Mouse (Mus musculus) bone marrow macrophage, adult 2 months (primary cell): Measurements from ENCODE around the gene Gm20388.

ENCODE experiments used
- CTCF ChIP-seq: IDR thresholded peaks from 2 replicates; pipeline ENCODE4 v1.5.1; 2012; ENCODE audit warnings: low read depth, mild to moderate bottlenecking, low read length, moderate library complexity
- POLR2A ChIP-seq: IDR thresholded peaks from 2 replicates; pipeline ENCODE4 v1.6.1; 2012; ENCODE audit warnings: mild to moderate bottlenecking, low read depth, low read length, borderline replicate concordance

DNA sequence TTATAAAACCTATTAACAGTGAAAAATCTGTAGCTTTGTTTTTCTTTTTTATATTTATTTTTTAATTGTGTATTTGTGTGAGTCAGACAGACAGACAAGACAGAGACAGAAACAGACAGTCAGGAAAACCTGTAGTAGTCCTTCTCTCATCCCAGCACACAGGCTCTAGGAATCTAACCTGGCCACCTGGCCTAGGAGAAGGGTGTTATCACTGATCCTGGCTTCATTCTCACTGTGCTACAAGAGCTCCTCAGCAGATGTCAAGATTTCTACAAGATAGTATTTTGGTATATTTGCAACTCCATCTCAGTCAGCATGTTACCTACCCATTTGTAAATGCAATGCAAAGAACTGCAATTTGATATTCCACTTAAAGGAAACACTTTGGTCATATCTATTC lies 3100.7 kb downstream of the Gm20388 start:
- TF ChIP-seq CTCF (no peak), POLR2A (no peak)
